Mouse (Mus musculus) Patski (cell line): ENCODE results near the gene Cand2. TPM values are rescaled to one million over a fixed set of nuclear protein-coding genes. Genes with fewer than 3 reads are reported as not detected.

Experiments used
- ATAC-seq: fragments of 100-300 bp; one replicate; pipeline ENCODE4 v1.8.0; 2021
- CTCF ChIA-PET: fragments of 350-600 bp; sonication (Branson Sonifier 250); formaldehyde crosslinking; loops from one replicate; lab custom pipeline; 2022; ENCODE audit warnings: inconsistent platforms; lab: Charles Lee
- POLR2A ChIA-PET: fragments of 350-600 bp; sonication (Branson Sonifier 250); formaldehyde crosslinking; loops from one replicate; lab custom pipeline; 2022; ENCODE audit warnings: antibody characterized with exemption, inconsistent platforms; lab: Charles Lee
- DNase-seq: peaks from one replicate; pipeline ENCODE4 v3.0.0-alpha.2; 2011; ENCODE audit warnings: low read depth, low spot score
- H3K27me3 ChIP-seq: fragments of 371-371 bp; one replicate; pipeline ENCODE4 v1.5.1; 2021
- CTCF ChIP-seq: fragments of 100-300 bp; IDR thresholded peaks from one replicate; pipeline ENCODE4 v1.5.1; 2021
- in situ Hi-C: fragments of 300-500 bp; cut with MboI; formaldehyde crosslinking; loops from 3 replicates; pipeline ENCODE4 v1.11.1; 2018; ENCODE audit warnings: low pct_unique_long_range_greater_than_20kb, mixed read lengths
- polyA plus RNA-seq: library from polyadenylated mRNA; unstranded; gene quantifications from one replicate; pipeline ENCODE4 v1.2.3, GENCODE M21; 2021

The Cand2 gene
- polyA plus RNA-seq, 1 experiment from 2014 or later, result 9.9 TPM

DNA sequence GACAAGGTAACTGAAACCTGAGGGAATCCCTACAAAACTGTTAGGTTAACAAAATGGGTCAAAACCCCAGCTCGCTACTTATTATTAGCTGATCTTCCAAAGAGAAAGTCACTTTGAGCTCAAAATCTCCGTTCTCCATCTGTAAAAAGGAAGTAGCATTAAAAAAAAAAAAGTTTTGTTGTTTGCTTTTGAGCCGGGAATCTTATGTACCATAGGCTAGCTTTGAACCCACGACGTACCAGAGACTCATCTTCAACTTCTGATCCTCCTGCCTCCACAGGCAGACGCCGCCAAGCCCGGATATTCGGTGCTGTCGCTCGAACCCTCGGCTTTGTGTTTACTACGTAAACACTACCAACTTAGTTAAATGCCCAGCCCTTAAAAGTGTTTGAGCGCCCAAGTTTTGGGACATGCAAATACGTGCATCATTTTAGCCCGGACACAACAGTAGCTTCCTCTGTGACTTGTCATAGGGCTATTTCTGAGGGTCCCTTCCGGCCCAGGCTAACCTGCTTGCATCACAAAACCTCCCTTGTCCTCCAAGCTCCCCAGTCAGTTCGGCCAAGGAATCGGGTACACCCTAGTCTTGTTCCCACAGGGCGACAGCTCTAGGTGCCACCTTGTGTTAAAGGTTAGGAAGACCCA lies 78.2 kb downstream of the Cand2 start:
- DNase-seq (no peak), ATAC-seq (no peak)
- no peaks in the 10 kb centered on the region for H3K27me3 ChIP-seq
- POLR2A ChIA-PET, result interaction anchor here (0.8 to 1.6 kb wide), 4 partner anchors 11 to 176 kb away, joined by 3 to 5 read pairs (median 3); partner anchors contain the start of gene Raf1
- peak; percentile 28 for TF ChIP-seq CTCF
- CTCF ChIA-PET, result interaction anchor here (1.0 to 1.3 kb wide), 2 partner anchors 20 to 39 kb away, joined by 3 read pairs; no protein-coding TSS in a partner anchor
- in situ Hi-C loops, result no loop called here

DNA sequence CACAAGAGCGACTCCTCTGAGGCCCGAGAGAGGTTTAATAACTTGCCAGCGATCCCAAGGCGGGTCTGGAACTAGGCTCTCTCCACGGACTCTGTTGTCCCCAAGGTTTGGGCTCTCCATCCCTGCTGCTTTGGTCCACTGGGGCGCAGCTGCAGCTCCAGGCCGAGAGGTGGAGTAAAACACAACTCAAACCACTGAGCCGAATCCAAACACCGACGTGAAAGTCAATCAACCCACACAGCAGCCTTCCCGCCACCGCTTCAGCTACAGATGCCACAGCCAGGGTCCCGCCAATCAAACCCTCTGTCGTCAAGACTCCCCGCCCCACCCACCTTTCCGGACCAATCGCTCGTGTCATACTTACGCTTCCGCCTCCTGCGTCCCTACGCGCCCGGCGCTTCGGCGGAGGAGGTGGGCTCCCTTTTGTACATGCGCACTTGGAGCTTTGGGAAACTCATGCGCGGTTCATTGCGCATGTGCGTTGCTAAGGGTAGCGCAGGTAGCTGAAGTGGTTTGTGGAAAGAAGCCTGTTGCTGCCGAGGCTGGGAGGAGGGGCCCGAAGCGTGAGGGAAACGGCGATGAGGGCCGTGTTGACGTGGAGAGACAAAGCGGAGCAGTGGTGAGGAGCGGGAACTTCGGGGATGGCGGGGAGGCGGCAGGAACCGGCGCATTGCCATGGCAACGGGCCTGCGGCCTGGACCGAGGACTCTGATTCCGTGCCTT lies 78.9 kb downstream of the Cand2 start, which contains the start of the genes Mbd4 and Ift122:
Mbd4 (minus strand) TSS at position 281 of the 723 bp plus-strand sequence.
Ift122 (plus strand) TSS at position 380 of the 723 bp plus-strand sequence.
- POLR2A ChIA-PET, result interaction anchor here (0.8 to 1.6 kb wide), 4 partner anchors 12 to 176 kb away, joined by 3 to 5 read pairs (median 3); partner anchors contain the start of gene Raf1
- H3K27me3 ChIP-seq, result no peaks in the 10 kb centered on the region
- CTCF ChIA-PET, result interaction anchor here (1.0 to 2.1 kb wide), 6 partner anchors 21 to 48 kb away, joined by 3 to 7 read pairs (median 3); no protein-coding TSS in a partner anchor
- DNase-seq (peak; percentile 98), ATAC-seq (peak; percentile 93)
- no peak for TF ChIP-seq CTCF
- in situ Hi-C loops, result no loop called here

DNA sequence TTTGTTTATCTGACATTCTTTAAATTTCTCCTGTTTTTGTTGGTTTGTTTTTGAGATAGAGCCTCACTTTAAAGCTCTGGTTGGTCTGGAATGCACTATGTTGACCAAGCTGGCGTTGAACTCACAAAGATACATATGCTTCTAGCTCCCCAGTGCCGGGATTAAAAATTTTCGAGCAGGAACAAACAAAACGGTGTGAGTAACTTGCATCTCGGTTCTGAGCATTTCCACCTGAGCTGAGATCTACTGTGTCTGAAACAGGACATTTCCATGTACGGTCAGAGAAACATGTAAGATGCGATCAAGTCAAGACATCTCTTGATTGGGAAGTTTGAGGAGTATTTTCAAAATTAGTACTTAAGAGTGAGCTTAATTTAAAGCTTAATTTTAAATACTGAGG lies 79.6 kb downstream of the Cand2 start:
- CTCF ChIA-PET, result interaction anchor here (1.2 to 2.2 kb wide), 5 partner anchors 8 to 48 kb away, joined by 3 to 12 read pairs (median 4); no protein-coding TSS in a partner anchor
- DNase-seq (no peak), ATAC-seq (no peak)
- H3K27me3 ChIP-seq, result no peaks in the 10 kb centered on the region
- TF ChIP-seq CTCF, result no peak
- in situ Hi-C loops, result no loop called here
- POLR2A ChIA-PET, result interaction anchor here (1.0 to 1.6 kb wide), 2 partner anchors 21 to 143 kb away, joined by 3 read pairs; no protein-coding TSS in a partner anchor

DNA sequence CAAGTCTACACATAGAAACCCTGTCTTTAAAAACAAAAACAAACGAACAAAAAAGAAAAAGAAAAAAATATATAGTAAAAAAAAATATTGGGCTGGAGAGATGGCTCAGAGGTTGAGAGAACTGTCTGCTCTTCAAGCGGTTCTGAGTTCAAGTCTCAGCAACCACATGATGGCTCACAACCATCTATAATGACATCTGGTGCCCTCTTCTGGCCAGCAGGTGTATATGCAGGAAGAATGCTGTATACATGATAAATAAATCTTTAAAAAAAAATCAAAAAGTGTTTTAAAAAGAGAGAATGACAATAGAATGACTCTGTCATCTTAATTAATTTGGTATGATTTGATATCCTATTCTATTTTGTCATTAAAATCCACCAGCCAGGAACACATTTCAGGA lies 80.1 kb downstream of the Cand2 start:
- in situ Hi-C loops, result no loop called here
- peak; percentile 71 for TF ChIP-seq CTCF
- H3K27me3 ChIP-seq, result no peaks in the 10 kb centered on the region
- ChIA-PET CTCF (interaction anchor here (1.2 to 2.2 kb wide), 6 partner anchors 8 to 228 kb away, joined by 3 to 12 read pairs (median 4); no protein-coding TSS in a partner anchor), POLR2A (no interaction called here)
- ATAC-seq (no peak), DNase-seq (no peak)

Other genes starting within 250 kb of the Cand2 start
- gene Tsen2, start 229.9 kb upstream of the Cand2 start, polyA plus RNA-seq, result 16.0 TPM
- gene Mkrn2os, start 182.0 kb upstream of the Cand2 start, polyA plus RNA-seq, result 11.7 TPM
- 22.7 TPM for gene Mkrn2, start 172.6 kb upstream of the Cand2 start, polyA plus RNA-seq
- gene Raf1, start 97.9 kb upstream of the Cand2 start, polyA plus RNA-seq, result 96.8 TPM
- not detected for gene Tmem40, start 12.1 kb upstream of the Cand2 start, polyA plus RNA-seq
- 1,474 TPM for gene Rpl32, start 34.2 kb downstream of the Cand2 start, polyA plus RNA-seq
- 0.10 TPM for gene Efcab12, start 63.9 kb downstream of the Cand2 start, polyA plus RNA-seq
- gene Mbd4, start 78.8 kb downstream of the Cand2 start, polyA plus RNA-seq, result 6.8 TPM
- 41.6 TPM for gene Ift122, start 78.9 kb downstream of the Cand2 start, polyA plus RNA-seq
- 0.12 TPM for gene Rho, start 157.2 kb downstream of the Cand2 start, polyA plus RNA-seq
- not detected for gene H1foo, start 170.4 kb downstream of the Cand2 start, polyA plus RNA-seq
- 79.9 TPM for gene Plxnd1, start 220.5 kb downstream of the Cand2 start, polyA plus RNA-seq